Mouse (Mus musculus) MEL (cell line): ENCODE results near the gene Flt3l. TPM values are rescaled to one million over a fixed set of nuclear protein-coding genes. Genes with fewer than 3 reads are reported as not detected.

Source experiments
- DNase-seq: peaks from one replicate; pipeline ENCODE4 v3.0.0; 2011; ENCODE audit warnings: low read depth, low spot score
- H3K27ac ChIP-seq: 2 replicates; pipeline ENCODE4 v1.5.1; 2012; ENCODE audit warnings: low read depth, mild to moderate bottlenecking, control low read depth, low read length, moderate library complexity; ENCODE audit not compliant: control insufficient read depth
- H3K27me3 ChIP-seq, 2 experiments: fragments of 150-350 bp in 1 of 2; sonication (generic) in 1 of 2; 2 replicates each; pipeline ENCODE4 v1.6.1; 2012; ENCODE audit warnings: low read length in 2 of 2, mild to moderate bottlenecking in 2 of 2, improper control_type of control experiment in 1 of 2, moderate library complexity in 1 of 2; ENCODE audit not compliant: insufficient read depth in 2 of 2, control insufficient read depth in 1 of 2
- H3K36me3 ChIP-seq, 2 experiments: 2 replicates each; pipeline ENCODE4 v1.6.1; 2012 to 2014; ENCODE audit warnings: low read length in 2 of 2, improper control_type of control experiment in 1 of 2, inconsistent platforms in 1 of 2, mild to moderate bottlenecking in 1 of 2; ENCODE audit not compliant: insufficient read depth in 2 of 2, control insufficient read depth in 1 of 2
- H3K4me1 ChIP-seq, 2 experiments: fragments of 150-350 bp in 1 of 2; sonication (generic) in 1 of 2; 2 replicates each; pipeline ENCODE4 v1.6.1; 2012; ENCODE audit warnings: low read length in 2 of 2, improper control_type of control experiment in 1 of 2, mild to moderate bottlenecking in 1 of 2; ENCODE audit not compliant: insufficient read depth in 2 of 2, control insufficient read depth in 1 of 2
- H3K4me3 ChIP-seq, 2 experiments: fragments of 150-350 bp in 1 of 2; sonication (generic) in 1 of 2; 2 replicates each; pipeline ENCODE4 v1.5.1; 2012; ENCODE audit warnings: low read depth in 2 of 2, low read length in 2 of 2, mild to moderate bottlenecking in 2 of 2, moderate library complexity in 2 of 2, control low read depth in 1 of 2, improper control_type of control experiment in 1 of 2; ENCODE audit not compliant: control insufficient read depth in 1 of 2, insufficient read depth in 1 of 2
- H3K79me2 ChIP-seq: 2 replicates; pipeline ENCODE4 v1.6.1; 2012; ENCODE audit warnings: mild to moderate bottlenecking, low read length, moderate library complexity; ENCODE audit not compliant: control insufficient read depth, poor library complexity, insufficient read depth
- H3K9ac ChIP-seq: 2 replicates; pipeline ENCODE4 v1.6.1; 2012; ENCODE audit warnings: low read depth, mild to moderate bottlenecking, control low read depth, low read length, moderate library complexity; ENCODE audit not compliant: control insufficient read depth, poor library complexity, severe bottlenecking
- H3K9me3 ChIP-seq: fragments of 150-350 bp; sonication (generic); replicated peaks from 2 replicates; pipeline ENCODE4 v1.6.1; 2012; ENCODE audit warnings: mild to moderate bottlenecking, low read length, improper control_type of control experiment, moderate library complexity; ENCODE audit not compliant: insufficient read depth
- BHLHE40 ChIP-seq: IDR thresholded peaks from 2 replicates; pipeline ENCODE4 v1.6.1; 2012; ENCODE audit warnings: low read depth, mild to moderate bottlenecking, inconsistent platforms, low read length, improper control_type of control experiment, borderline replicate concordance
- CHD1 ChIP-seq: IDR thresholded peaks from 2 replicates; pipeline ENCODE4 v1.6.1; 2012; ENCODE audit warnings: low read depth, mild to moderate bottlenecking, inconsistent platforms, low read length, improper control_type of control experiment
- CTCF ChIP-seq, 3 experiments: IDR thresholded peaks in 2 of 3; conservative IDR thresholded peaks in 1 of 3; 2 replicates each; pipeline ENCODE4 v1.5.1; 2011 to 2012; ENCODE audit warnings: low read length in 3 of 3, low read depth in 2 of 3, mild to moderate bottlenecking in 2 of 3, improper control_type of control experiment in 1 of 3, inconsistent platforms in 1 of 3, mixed read lengths in 1 of 3, moderate library complexity in 1 of 3; ENCODE audit not compliant: control insufficient read depth in 1 of 3, insufficient read depth in 1 of 3, poor library complexity in 1 of 3, severe bottlenecking in 1 of 3
- E2F4 ChIP-seq: IDR thresholded peaks from 2 replicates; pipeline ENCODE4 v1.6.1; 2011; ENCODE audit warnings: low read depth, low read length, improper control_type of control experiment, borderline replicate concordance
- ELF1 ChIP-seq: IDR thresholded peaks from 2 replicates; pipeline ENCODE4 v1.6.1; 2014; ENCODE audit warnings: low read depth, mild to moderate bottlenecking, inconsistent platforms, low read length, improper control_type of control experiment, moderate library complexity
- EP300 ChIP-seq, 2 experiments: IDR thresholded peaks; 2 replicates each; pipeline ENCODE4 v1.6.1; 2011; ENCODE audit warnings: improper control_type of control experiment in 2 of 2, low read length in 2 of 2, low read depth in 1 of 2, mild to moderate bottlenecking in 1 of 2
- ETS1 ChIP-seq: IDR thresholded peaks from 2 replicates; pipeline ENCODE4 v1.6.1; 2012; ENCODE audit warnings: low read depth, mild to moderate bottlenecking, inconsistent platforms, low read length, improper control_type of control experiment, moderate library complexity
- GATA1 ChIP-seq: IDR thresholded peaks from 2 replicates; pipeline ENCODE4 v1.6.1; 2011; ENCODE audit warnings: low read depth, low read length, improper control_type of control experiment
- HCFC1 ChIP-seq: IDR thresholded peaks from 2 replicates; pipeline ENCODE4 v1.6.1; 2012; ENCODE audit warnings: low read depth, mild to moderate bottlenecking, inconsistent platforms, low read length, improper control_type of control experiment, moderate library complexity
- KAT2A ChIP-seq: conservative IDR thresholded peaks from 2 replicates; pipeline ENCODE4 v1.6.1; 2012; ENCODE audit warnings: low read depth, low read length, improper control_type of control experiment, inconsistent platforms
- MAX ChIP-seq: IDR thresholded peaks from 2 replicates; pipeline ENCODE4 v1.6.1; 2011; ENCODE audit warnings: low read length, improper control_type of control experiment
- MAZ ChIP-seq: IDR thresholded peaks from 2 replicates; pipeline ENCODE4 v1.6.1; 2012; ENCODE audit warnings: low read depth, mild to moderate bottlenecking, inconsistent platforms, low read length, improper control_type of control experiment
- MEF2A ChIP-seq: IDR thresholded peaks from 2 replicates; pipeline ENCODE4 v1.6.1; 2014; ENCODE audit warnings: low read depth, mild to moderate bottlenecking, inconsistent platforms, low read length, improper control_type of control experiment; ENCODE audit not compliant: poor library complexity, insufficient replicate concordance, severe bottlenecking; ENCODE audit errors: extremely low read depth
- MXI1 ChIP-seq: IDR thresholded peaks from 2 replicates; pipeline ENCODE4 v1.6.1; 2011; ENCODE audit warnings: mild to moderate bottlenecking, low read depth, low read length, improper control_type of control experiment
- MYB ChIP-seq: IDR thresholded peaks from 2 replicates; pipeline ENCODE4 v1.6.1; 2011; ENCODE audit warnings: mild to moderate bottlenecking, low read depth, low read length, improper control_type of control experiment
- MYC ChIP-seq: IDR thresholded peaks from 2 replicates; pipeline ENCODE4 v1.6.1; 2011; ENCODE audit warnings: low read depth, mild to moderate bottlenecking, low read length, improper control_type of control experiment, moderate library complexity
- NELFE ChIP-seq: IDR thresholded peaks from 2 replicates; pipeline ENCODE4 v1.6.1; 2011; ENCODE audit warnings: low read depth, low read length, improper control_type of control experiment
- NRF1 ChIP-seq: IDR thresholded peaks from 2 replicates; pipeline ENCODE4 v1.6.1; 2014; ENCODE audit warnings: low read depth, mild to moderate bottlenecking, inconsistent platforms, low read length, improper control_type of control experiment, moderate library complexity; ENCODE audit not compliant: poor library complexity, insufficient read depth, severe bottlenecking
- POLR2A ChIP-seq, 2 experiments: IDR thresholded peaks; 2 replicates each; pipeline ENCODE4 v1.6.1; 2011 to 2012; ENCODE audit warnings: low read length in 2 of 2, mild to moderate bottlenecking in 2 of 2, control low read depth in 1 of 2, improper control_type of control experiment in 1 of 2, low read depth in 1 of 2, moderate library complexity in 1 of 2; ENCODE audit not compliant: control insufficient read depth in 1 of 2, insufficient read depth in 1 of 2, poor library complexity in 1 of 2
- POLR2AphosphoS2 ChIP-seq: IDR thresholded peaks from 2 replicates; pipeline ENCODE4 v1.6.1; 2011; ENCODE audit warnings: low read length, improper control_type of control experiment
- RAD21 ChIP-seq: IDR thresholded peaks from 2 replicates; pipeline ENCODE4 v1.6.1; 2011; ENCODE audit warnings: mild to moderate bottlenecking, low read depth, low read length, improper control_type of control experiment
- RCOR1 ChIP-seq: IDR thresholded peaks from 2 replicates; pipeline ENCODE4 v1.6.1; 2012; ENCODE audit warnings: low read depth, mild to moderate bottlenecking, inconsistent platforms, low read length, improper control_type of control experiment
- SIN3A ChIP-seq: IDR thresholded peaks from 2 replicates; pipeline ENCODE4 v1.6.1; 2012; ENCODE audit warnings: low read length, improper control_type of control experiment, inconsistent platforms
- SMC3 ChIP-seq: IDR thresholded peaks from 2 replicates; pipeline ENCODE4 v1.6.1; 2011; ENCODE audit warnings: low read depth, low read length, improper control_type of control experiment
- TBP ChIP-seq: IDR thresholded peaks from 2 replicates; pipeline ENCODE4 v1.8.0; 2011; ENCODE audit warnings: low read depth, low read length, improper control_type of control experiment
- TCF12 ChIP-seq: IDR thresholded peaks from 2 replicates; pipeline ENCODE4 v1.6.1; 2014; ENCODE audit warnings: low read depth, mild to moderate bottlenecking, inconsistent platforms, low read length, improper control_type of control experiment, moderate library complexity
- UBTF ChIP-seq: IDR thresholded peaks from 2 replicates; pipeline ENCODE4 v1.6.1; 2012; ENCODE audit warnings: low read depth, mild to moderate bottlenecking, inconsistent platforms, low read length, improper control_type of control experiment, moderate library complexity, borderline replicate concordance; ENCODE audit not compliant: insufficient read depth
- ZMIZ1 ChIP-seq: IDR thresholded peaks from 2 replicates; pipeline ENCODE4 v1.6.1; 2012; ENCODE audit warnings: low read depth, mild to moderate bottlenecking, inconsistent platforms, low read length, improper control_type of control experiment, moderate library complexity
- ZNF384 ChIP-seq: IDR thresholded peaks from 2 replicates; pipeline ENCODE4 v1.6.1; 2012; ENCODE audit warnings: low read depth, mild to moderate bottlenecking, inconsistent platforms, low read length, improper control_type of control experiment
- polyA plus RNA-seq, 2 experiments: library from polyadenylated mRNA; stranded (reverse) in 1 of 2; unstranded in 1 of 2; fragments of >175 nt in 1 of 2; fragments of >200 nt in 1 of 2; gene quantifications; 2 replicates each; pipeline versions ENCODE4 v1.2.1 to v1.2.4; 2012; ENCODE audit warnings: low replicate concordance in 2 of 2, low read depth in 1 of 2; ENCODE audit not compliant: insufficient read length in 2 of 2, insufficient read depth in 1 of 2, missing spikeins in 1 of 2
- total RNA-seq: library from RNA; depleted of rRNA; stranded (reverse); fragments of 300-350 nt; gene quantifications from 2 replicates; pipeline ENCODE4 v1.2.3, GENCODE M21; 2012; rRNA removed

Flt3l gene
- total RNA-seq, result 9.5 and 13.0 TPM in 2 replicates
- 10 to 100 TPM in 1 of 2 experiments, not detected in 1; 35.4 TPM for polyA plus RNA-seq

GRCm38 (mm10) chr7:45135993-45136567 is at the start of gene Flt3l, which contains the start of gene Gm45713:
Gene Flt3l, minus strand, starts transcription at chr7:45136432.
Gene Gm45713, minus strand, starts transcription at chr7:45136231.
- H3K36me3 ChIP-seq, result peaks cover 0 to 16% of the 10 kb centered on the region in 2 experiments; a peak in 2 of 4 replicates
- TF ChIP-seq POLR2A (IDR thresholded peaks at IDR 0.05; ENCODE audit: control insufficient read depth in 1 of 2, insufficient read depth in 1 of 2, low read depth in 1 of 2, low read length in 2 of 2, poor library complexity in 1 of 2) (peak; percentile 54 to 60; a peak in 2 of 4 replicates), NELFE (peak; percentile 56), RAD21 (peak; percentile 49), TBP (0 out of 2 replicates have a peak, but pooled peaks have one; percentile 59), UBTF (no peak), ZMIZ1 (peak; percentile 65; the same call in 1 of the 2 replicates), BHLHE40 (peak; percentile 57; the same call in 1 of the 2 replicates), CHD1 (no peak; the same call in 1 of the 2 replicates), SIN3A (peak; percentile 91), KAT2A (no peak; the same call in 1 of the 2 replicates), SMC3 (peak; percentile 57), NRF1 (0 out of 2 replicates have a peak, but pooled peaks have one; percentile 26), TCF12 (peak; percentile 59), MYB (no peak), CTCF (IDR thresholded peaks at IDR 0.05 in 2 of 3, conservative IDR thresholded peaks at IDR 0.05 in 1 of 3; ENCODE audit: control insufficient read depth in 1 of 3, insufficient read depth in 1 of 3, low read depth in 2 of 3, low read length in 3 of 3, poor library complexity in 1 of 3, severe bottlenecking in 1 of 3) (peak; percentile 91 to 96 (median 92)), MYC (peak; percentile 68), MAX (peak; percentile 46; the same call in 1 of the 2 replicates), POLR2AphosphoS2 (peak; percentile 37; the same call in 1 of the 2 replicates), EP300 (IDR thresholded peaks at IDR 0.05; ENCODE audit: low read depth in 1 of 2, low read length in 2 of 2) (peak in 1 of 2 experiments; percentile 58; a peak in 1 of 4 replicates), E2F4 (no peak), GATA1 (no peak), MEF2A (no peak), ETS1 (peak; percentile 95), ELF1 (0 out of 2 replicates have a peak, but pooled peaks have one; percentile 17), HCFC1 (peak; percentile 63; the same call in 1 of the 2 replicates), MXI1 (peak; percentile 75), MAZ (peak; percentile 32; the same call in 1 of the 2 replicates), ZNF384 (no peak), RCOR1 (0 out of 2 replicates have a peak, but pooled peaks have one; percentile 11)
- TF ChIP-seq, all 39 proteins: peak for 21
- H3K79me2 ChIP-seq, result no peaks in the 10 kb centered on the region; the same call in 1 of the 2 replicates
- H3K27me3 ChIP-seq, result no peaks in the 10 kb centered on the region
- peak within 1 kb of the TSS; percentile 61 to 74 for H3K4me3 ChIP-seq
- H3K4me1 ChIP-seq, result peaks cover 11 to 27% of the 10 kb centered on the region in 2 experiments
- peak within 1 kb of the TSS; percentile 92 for H3K27ac ChIP-seq
- peak; percentile 94 for DNase-seq
- H3K9me3 ChIP-seq, result no peaks in the 10 kb centered on the region
- peak within 1 kb of the TSS; percentile 75 for H3K9ac ChIP-seq
